Mouse (Mus musculus): Measurements from ENCODE around the gene Zfp941.
"Not testable (repeated sequence)": the region's sequence is repeated elsewhere in the genome, so short reads cannot be mapped to it uniquely, and the experiment has no call there.

The Zfp941 gene

DNA sequence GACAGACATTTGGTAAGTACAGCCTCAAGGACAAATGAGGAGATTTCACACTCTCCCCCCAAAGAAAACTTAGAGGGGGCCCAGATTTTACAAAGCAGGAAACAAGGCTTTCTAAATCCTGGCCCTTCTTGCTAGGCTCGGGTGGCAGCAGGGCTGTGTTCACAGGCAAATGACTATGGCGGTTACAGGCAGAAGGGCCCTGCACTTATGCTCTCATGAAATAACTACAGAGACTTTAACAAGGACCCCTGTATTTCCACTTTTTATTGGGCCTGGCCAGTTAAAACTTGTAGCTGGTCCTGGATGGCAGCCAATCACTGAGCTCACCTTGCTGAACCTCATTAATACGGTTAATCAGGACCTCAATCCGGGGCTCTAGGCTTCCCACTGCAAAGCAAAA, 41.4 kb downstream of the Zfp941 start:
- no peak for DNase-seq (ENCODE audit: low spot score)

DNA sequence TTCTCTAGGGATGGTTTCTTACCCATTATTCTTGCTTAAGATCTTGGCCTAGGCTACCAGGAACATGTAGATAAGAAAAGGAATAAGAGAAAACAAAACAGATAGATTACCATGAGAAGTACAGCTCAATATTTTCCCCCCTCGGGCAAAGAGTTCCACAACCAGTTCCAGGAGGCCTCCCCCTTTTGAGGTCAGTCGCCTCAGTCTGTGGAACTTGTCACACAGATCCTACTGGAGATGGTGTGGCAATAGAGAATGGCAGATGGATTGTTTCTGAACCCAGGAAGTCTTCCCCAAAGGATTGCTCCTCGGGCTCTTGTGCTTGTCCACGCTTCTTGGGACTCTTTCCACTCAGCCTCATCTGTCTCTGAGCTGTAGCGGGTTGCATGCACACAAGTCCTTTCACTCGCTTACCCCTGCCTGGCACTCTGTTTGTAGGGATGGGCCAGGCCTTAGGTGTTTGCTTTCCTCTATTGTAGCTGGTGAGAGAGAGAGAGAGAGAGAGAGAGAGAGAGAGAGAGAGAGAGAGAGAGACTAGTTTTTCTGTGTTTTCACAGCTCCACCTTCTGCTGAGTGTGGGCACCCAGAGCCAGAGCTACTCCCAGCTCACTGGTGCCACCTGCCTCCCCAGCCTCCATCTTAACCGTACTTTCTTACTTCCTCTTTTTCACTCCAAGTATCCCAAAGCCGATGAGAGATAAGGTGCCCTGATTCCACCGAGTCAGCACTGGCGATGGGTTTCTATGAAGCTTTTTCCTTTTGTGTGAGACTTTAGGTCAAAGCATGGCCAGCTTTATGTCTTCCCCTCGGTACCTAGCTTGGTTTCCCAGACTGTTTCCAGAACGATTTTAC, 55.9 kb downstream of the Zfp941 start:
- DNase-seq (ENCODE audit: low spot score), result no peak

DNA sequence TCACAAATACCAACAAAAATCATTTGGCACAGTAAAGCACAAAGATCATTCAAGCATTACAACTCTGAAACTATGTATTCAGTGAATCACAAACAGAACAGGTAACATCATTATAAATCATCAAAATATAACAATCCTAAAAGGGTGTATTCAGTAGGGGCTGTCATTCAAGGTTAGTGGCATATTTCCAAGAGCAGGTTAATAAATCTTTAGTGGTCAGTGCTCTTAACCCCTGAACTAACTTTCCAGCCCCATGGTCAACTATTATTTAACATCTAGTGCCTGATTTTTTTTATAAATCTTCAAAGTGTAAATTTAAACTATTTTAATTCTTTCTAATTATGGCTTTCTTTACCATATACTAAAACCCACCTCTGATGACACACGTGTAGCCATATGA, 56.6 kb downstream of the Zfp941 start:
- not testable (repeated sequence) for DNase-seq (ENCODE audit: low spot score)

DNA sequence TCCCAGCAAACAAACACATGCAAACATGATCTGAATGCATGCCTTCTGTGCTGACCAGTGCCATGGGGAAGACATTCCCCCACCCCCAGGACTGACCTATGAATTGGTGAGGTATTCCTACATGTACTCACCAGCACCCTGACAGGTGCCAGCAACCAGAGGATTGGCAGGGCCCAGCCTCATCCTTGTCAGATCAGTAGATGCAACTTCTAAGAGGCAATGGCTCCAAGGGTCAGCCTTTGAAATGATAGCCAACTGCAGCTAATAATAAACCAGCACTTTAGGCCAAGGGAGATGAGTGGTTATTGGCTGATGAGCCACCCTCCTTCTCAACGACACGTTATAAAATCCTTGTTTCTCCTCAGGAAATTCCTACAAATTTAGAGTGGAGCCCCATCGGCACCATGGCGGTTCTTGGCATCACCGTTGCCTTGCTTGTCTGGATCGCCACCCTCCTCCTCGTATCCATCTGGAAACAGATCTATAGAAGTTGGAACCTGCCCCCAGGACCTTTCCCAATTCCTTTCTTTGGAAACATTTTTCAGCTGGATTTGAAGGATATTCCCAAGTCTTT, 58.4 kb downstream of the Zfp941 start, which contains the start of gene Cyp2e1:
Gene Cyp2e1, plus strand, starts transcription at position 293 of the 574 bp plus-strand sequence.
- DNase-seq (ENCODE audit: low spot score), result no peak

DNA sequence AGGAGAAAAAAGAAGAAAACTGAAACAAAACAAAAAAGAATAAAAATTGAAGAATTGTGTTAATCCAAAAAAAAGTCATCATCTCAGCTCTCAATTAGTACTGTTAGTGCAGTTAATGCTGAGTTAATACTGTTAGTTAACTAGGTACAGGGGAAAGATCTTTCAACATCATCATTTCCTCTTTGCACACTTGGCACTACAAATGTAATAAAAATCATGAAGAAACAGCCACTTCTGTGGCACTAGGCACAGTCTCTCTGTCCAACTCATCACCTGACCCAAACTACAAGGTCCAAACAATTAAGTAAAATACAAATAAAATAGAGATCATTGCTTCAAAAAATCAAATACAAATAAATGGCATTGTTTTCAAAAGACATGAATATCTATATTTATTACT, 61.3 kb downstream of the Zfp941 start:
- no peak for DNase-seq (ENCODE audit: low spot score)
